Mouse (Mus musculus): ENCODE data around the gene Spin1.

GRCm38 (mm10) chr13:51155178-51156013 lies 54.7 kb downstream of the Spin1 start:
- TF ChIP-seq CTCF (IDR thresholded peaks at IDR 0.05; ENCODE audit: insufficient read depth, low read depth, low read length) (no peak), POLR2A (IDR thresholded peaks at IDR 0.05; ENCODE audit: insufficient read depth, low read depth, low read length) (no peak)
